Mouse (Mus musculus): ENCODE data around the gene Pmepa1.

Pmepa1 gene

GRCm38 (mm10) chr2:173276409-173276808 lies at the start of gene Pmepa1:
Gene Pmepa1 (minus strand): TSS chr2:173276533.
- DNase-seq (ENCODE audit: low spot score in 2 of 2), result peak; percentile 81 to 89

GRCm38 (mm10) chr2:173321754-173322153 lies 45.4 kb upstream of the Pmepa1 start:
- DNase-seq (ENCODE audit: low spot score in 2 of 2), result no peak

DNA sequence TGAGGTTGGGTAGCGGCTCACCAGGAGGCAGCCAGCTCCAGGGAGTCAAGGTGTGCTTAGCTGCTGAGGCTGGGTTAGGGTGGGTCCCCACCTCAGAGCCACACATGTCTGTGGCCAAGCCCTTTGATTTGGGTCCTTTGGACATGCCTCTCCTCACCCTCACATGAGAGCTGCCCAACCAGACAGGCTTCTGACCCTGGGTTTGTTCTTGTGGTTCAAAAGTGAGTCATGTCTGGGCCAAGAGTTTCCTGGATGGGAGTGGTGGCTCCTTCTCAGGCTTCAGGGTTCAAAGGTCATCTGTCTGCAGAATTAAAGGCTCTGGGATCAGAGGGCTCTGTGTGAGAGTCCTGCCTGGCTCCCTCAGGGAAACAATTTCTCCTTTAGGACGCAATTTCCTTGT lies 44.9 kb upstream of the Pmepa1 start:
- no peak for DNase-seq (ENCODE audit: low spot score in 2 of 2)

DNA sequence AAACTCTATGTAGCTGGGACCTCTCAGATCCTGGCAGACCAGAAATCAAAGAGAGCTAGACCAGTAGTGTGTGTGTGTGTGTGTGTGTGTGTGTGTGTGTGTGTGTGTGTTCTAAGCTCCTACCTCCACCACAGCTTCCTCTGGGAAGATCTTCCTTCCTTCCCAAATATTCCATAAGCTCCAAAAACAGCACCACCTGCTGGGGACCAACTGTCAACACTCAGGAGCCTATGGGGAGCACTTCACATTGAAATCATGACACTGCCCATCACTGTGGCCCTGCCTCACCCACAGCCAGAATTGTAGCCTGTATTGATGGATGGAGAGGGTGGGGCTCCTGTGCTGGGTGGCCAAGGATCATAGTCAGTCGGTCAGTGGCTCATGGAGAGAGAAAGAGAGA lies 38.0 kb upstream of the Pmepa1 start:
- no peak for DNase-seq (ENCODE audit: low spot score in 2 of 2)

DNA sequence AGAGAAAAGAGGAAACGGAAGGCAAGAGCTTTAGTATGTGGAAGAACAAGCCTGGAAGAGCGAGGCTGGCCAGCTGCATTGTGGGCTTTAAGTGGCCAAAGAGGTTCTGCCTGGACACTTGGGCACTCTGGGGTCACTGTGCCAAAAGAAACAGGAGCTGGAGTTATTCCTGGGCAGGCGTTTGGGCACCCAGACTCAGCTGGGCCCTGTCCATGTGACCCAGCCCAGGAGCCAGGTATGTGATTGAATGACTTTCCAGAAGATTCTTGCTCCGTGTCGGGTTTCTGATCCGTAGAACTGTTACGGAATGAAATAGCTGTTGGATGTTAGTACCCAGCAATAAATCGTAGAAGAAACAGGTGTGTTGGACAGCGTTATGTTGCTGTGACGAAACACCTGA lies 32.2 kb upstream of the Pmepa1 start:
- DNase-seq (ENCODE audit: low spot score in 2 of 2), result no peak

GRCm38 (mm10) chr2:173307984-173308383 lies 31.7 kb upstream of the Pmepa1 start:
- no peak for DNase-seq (ENCODE audit: low spot score in 2 of 2)

- DNase-seq (ENCODE audit: low spot score in 2 of 2), result peak in 1 of 2 experiments; percentile 22
These were observed 31.2 kb upstream of the Pmepa1 start for GRCm38 (mm10) chr2:173307561-173307960.

- DNase-seq (ENCODE audit: low spot score in 2 of 2), result peak in 1 of 2 experiments; percentile 27
These were observed 30.6 kb upstream of the Pmepa1 start for GRCm38 (mm10) chr2:173306734-173307525.

- DNase-seq (ENCODE audit: low spot score in 2 of 2), result no peak
These were observed 28.7 kb upstream of the Pmepa1 start for GRCm38 (mm10) chr2:173305011-173305410.

DNA sequence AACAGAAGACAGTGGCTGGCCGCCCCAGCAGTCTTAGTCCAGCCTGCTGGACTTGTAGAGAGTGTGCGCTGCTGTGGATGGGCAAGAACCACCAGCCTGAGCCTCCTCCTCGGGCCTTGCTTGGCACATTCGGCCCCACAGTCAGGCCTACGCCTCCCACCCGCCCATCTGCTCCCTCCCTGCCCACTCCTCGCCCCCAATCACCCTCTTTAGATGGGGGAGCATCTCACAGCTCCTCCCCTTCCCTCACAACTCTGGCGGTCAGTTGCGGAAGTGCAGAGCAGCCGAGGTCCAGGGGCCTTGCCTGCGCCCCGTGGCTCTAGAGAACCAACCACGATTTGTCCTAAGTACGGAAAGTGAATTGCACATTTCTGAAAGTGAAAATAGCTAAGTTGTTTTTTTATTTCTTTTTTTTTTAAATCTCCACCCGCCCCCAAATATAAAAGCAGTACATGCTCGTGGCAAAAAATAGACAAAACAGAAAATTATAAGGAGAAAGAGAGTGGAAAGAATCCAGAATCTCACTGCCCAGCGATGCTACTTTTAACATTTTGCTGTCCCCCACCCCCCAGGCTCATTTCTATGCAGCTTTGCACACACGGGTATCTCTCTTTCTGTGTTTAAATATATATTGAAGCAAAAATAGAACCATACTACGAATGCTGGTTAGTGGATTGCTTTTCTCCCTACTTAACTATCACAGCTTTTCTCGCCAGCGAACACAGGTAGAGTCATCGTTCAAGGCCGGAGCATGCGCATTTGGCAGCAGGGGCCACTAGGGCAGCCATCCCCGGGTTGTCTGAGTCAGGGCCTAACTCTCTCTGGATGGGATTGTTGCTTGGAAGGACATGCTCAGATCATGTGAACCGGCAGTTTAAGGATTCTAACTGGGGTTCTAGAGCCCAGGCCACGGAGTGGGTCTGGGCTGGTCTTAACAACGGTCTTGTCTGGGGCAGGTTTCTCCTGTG lies 24.6 kb upstream of the Pmepa1 start:
- no peak for DNase-seq (ENCODE audit: low spot score in 2 of 2)

- no peak for DNase-seq (ENCODE audit: low spot score in 2 of 2)
These were observed 20.1 kb upstream of the Pmepa1 start for GRCm38 (mm10) chr2:173296408-173296807.

DNA sequence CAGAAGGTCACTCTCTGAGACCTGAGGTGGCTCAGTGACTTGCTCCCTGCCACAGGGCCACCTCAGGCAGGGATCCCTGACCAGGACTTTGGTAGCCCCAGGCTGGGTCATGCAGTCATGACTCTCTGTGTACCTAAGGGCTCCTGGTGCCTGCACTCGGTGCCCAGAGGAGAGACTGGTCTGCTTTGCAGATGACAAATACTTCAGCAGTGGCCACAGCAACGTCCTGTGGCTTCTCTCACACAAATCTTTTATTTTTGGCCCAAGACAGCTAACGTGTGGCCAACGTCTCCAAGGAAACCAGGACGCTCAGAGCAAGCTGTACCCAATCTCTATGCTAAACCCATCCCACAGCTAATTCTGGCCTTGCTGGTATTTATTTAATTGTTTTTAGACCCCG lies 16.7 kb upstream of the Pmepa1 start:
- no peak for DNase-seq (ENCODE audit: low spot score in 2 of 2)

DNA sequence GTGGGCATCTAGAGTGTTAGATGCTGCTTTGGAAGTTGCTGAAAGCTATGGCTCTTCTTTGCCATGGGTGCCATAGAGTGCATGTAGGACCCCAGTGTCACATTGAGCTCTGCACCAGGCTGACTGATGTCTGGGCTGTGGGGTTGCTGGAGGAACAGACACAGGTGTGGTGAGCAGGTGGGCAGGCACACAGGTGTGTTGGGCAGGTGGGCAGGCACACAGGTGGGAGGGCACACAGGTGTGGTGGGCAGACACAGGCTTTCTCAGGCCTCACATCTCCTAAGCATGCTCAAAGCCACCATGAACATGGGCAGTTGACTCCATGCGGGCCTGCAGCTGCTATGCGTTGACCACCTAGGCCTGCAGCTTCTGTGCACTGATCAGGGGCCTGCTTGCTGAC lies 16.2 kb upstream of the Pmepa1 start:
- no peak for DNase-seq (ENCODE audit: low spot score in 2 of 2)

DNA sequence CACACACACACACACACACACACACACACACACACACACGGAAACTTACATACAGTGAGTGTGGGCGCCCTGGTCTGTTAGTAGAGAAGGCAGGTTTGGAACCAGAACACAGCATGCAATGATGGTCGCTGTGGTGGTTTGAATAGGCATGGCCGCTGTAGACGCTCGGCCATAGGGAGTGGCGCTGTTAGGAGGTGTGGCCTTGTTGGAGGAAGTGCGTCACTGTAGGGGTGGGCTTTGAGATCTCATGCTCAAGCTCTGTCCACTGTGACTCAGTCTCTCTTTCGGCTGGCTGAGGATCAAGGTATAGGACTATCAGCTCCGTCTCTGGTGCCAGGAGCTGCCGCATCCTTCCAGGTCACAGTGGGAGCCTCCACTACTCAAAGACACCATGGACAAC lies 14.6 kb upstream of the Pmepa1 start:
- no peak for DNase-seq (ENCODE audit: low spot score in 2 of 2)

- DNase-seq (ENCODE audit: low spot score in 2 of 2), result no peak
These were observed 13.6 kb upstream of the Pmepa1 start for GRCm38 (mm10) chr2:173289928-173290327.

- no peak for DNase-seq (ENCODE audit: low spot score in 2 of 2)
These were observed 9.6 kb upstream of the Pmepa1 start for GRCm38 (mm10) chr2:173285816-173286538.

GRCm38 (mm10) chr2:173284771-173285170 lies 8.4 kb upstream of the Pmepa1 start:
- no peak for DNase-seq (ENCODE audit: low spot score in 2 of 2)

GRCm38 (mm10) chr2:173282191-173282590 lies 5.9 kb upstream of the Pmepa1 start:
- DNase-seq (ENCODE audit: low spot score in 2 of 2), result no peak

DNA sequence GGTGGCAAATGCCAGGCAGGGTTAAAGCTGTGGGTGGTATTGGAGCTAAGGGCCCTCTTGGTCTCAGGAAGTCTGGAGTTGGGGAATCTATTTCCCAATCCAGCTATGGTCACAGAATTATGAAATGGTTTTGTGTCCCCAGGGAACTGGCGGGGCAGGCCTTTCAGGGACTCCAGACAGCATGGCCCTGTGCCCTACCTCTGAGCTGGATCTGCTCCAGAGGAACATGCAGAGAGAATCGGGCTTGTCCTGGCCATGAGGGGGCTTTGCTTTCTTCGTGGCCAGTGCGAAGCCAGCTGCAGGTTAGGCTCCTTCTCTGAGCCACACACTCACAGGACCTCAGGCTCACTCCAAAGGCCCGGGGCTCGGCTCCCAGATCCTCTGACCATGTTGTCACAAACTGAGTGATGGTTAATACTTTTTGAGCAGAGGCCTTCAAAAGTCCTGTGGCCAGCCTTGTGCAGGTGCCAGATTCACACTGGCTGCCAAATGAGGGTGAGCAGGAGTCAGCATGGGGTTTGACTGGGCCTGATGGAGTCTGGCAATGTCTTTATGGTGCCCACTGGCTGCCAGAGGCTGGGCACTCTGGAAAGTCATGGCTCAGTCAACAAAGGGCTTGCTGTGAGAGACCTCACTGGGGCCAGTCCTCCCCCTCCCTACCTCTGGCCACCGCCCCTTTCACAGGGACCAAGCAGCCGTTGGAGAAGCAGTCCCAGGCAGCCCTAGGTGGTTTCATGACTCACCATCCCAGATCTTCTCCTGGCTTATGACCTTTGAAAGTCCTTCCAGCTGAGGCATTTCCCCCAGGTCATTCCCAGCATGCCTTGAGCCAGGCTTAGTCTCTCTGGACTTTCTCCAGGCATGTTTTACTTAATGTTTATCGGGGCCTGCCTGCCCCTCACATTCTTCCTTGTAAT lies 4.9 kb upstream of the Pmepa1 start:
- no peak for DNase-seq (ENCODE audit: low spot score in 2 of 2)

DNA sequence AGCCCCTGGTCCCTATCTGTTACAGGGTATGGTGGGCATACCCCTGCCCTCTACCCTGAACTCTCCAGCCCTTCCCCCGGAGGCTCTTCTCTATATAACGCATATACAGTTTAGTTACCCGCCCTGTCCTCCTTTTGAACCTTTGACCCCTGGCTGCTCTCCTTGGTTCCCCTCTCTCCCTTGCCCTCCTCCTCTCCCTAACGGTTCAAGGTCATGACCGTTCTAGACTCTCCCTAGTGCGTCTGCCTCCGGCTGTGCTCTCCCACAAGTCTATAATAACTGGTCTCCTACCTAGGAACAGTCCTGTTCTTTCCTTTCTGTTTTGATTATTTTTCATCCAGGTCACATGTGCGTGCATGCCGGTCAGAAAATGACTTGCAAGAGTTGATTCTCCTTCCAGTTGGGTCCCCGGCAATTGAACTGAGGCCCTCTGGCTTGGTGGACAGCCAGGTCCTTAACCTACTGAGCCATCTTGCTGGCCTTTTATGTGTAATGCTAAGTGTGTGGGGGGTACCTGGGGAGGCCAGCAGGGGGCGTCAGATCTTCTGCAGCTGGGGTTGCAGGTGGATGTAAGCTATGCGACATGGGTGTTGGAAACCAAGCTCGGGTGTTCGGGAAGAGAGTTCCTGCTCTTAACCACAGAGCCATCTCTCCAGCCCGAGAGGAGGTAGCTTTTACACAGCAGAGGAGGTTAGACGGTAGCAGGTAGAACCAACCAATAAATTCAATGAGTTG lies 2.7 kb upstream of the Pmepa1 start:
- peak; percentile 35 to 58 for DNase-seq (ENCODE audit: low spot score in 2 of 2)

All from thymus, postnatal 10 days (tissue).